Mouse (Mus musculus): ENCODE data around the gene Elovl6.
A peak's percentile ranks its signal among the peaks of the same experiment; 100 is the strongest.

Elovl6 gene

GRCm38 (mm10) chr3:129649586-129650292 lies 117.6 kb downstream of the Elovl6 start:
- no peak for DNase-seq

DNA sequence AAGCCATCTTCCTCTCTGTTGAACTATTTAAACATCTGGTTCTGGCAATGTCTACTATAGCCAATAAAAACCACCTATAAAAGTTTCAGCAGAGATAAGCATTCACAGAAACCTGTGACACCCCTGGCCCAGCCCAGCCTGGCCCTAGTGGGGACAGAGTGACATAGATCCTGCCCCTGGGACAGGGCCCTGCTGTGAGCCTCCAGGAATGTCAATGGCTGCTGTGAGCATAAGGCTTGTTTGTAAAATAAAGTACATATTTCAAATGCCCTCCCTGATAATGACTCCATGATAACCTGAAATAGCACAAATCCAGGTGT lies 118.1 kb downstream of the Elovl6 start:
- DNase-seq = no peak

DNA sequence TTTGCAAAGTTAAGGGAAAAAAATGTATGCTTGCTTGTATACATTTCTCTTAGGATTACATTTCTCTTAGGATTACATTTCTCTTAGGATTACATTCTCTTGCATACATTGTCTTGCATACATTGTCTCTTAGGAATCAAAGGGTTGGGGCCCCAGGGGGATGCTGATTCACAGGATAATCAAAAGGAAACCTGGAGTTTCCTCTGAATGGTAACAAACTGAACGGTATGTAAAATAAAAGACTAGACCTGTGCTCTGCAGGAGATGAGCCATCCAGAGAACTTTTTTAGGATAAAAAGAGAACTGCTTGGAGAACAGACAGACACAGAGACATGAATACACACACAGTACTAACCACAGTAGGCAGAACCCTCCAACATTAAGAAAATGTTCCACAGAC lies 118.8 kb downstream of the Elovl6 start:
- no peak for DNase-seq

DNA sequence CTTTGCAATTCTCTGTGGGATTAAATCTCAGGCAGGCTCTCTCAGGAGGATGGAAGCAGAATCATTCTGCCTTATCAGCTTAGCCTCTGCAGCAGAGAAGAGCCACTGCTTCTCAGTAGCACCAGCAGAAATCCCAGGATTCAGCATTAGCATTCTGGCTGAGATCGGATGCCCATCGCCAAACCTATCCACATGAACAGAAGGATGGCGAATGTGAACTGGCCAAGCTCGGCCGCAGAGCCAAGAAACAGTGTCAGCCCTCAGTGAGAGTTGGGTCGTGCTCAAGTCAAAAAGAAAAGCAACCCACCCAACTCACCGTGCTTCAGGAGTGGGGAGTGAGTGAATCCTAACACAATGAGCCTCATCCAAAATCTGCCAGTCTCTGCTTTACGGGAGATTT lies 119.6 kb downstream of the Elovl6 start:
- DNase-seq = no peak

GRCm38 (mm10) chr3:129652476-129652875 lies 120.3 kb downstream of the Elovl6 start:
- DNase-seq = no peak

GRCm38 (mm10) chr3:129656540-129656939 lies 124.4 kb downstream of the Elovl6 start:
- DNase-seq = no peak

- DNase-seq = no peak
These were observed 125.1 kb downstream of the Elovl6 start for GRCm38 (mm10) chr3:129657222-129657621.

GRCm38 (mm10) chr3:129657775-129658174 lies 125.6 kb downstream of the Elovl6 start:
- DNase-seq = no peak

DNA sequence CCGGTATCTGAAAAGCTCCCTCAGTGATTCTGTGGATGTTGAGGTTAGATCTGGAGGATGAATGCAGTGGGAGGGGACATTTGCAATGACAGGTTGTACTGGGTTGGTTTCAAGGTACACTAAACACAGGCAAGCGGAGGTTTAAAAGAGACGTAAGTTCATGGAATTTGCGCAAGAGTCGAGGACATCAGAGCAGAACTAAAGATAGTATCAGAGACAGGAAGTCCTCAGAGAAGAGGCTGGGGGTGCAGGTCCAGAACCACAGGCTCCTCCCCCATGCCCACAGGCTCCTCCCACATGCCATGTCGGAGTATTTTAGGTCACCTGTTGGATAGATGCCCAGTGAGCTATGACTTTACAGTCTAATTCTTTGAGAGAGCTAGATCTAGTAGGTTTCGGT lies 126.6 kb downstream of the Elovl6 start:
- no peak for DNase-seq

DNA sequence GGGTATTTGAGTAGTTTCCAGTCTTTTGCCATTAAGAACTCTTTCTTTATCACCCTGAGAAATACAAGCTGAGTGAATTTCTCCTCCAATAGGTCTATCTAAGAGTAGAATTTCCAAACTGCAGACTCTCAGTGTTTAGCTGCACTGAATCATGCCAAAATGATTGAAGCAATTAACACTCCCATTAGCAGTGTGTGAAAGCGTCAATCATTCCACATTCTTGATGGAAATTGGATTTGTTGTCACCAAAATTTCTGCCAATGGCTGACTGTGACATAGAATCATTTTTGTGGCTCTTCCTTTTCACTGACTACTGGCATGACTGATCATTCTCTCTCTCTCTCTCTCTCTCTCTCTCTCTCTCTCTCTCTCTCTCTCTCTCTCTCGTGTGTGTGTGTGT lies 131.8 kb downstream of the Elovl6 start:
- DNase-seq = no peak

GRCm38 (mm10) chr3:129675923-129676322 lies 143.8 kb downstream of the Elovl6 start:
- DNase-seq = no peak

- peak; percentile 36 for DNase-seq
These were observed 148.1 kb downstream of the Elovl6 start for GRCm38 (mm10) chr3:129680258-129680657.

DNA sequence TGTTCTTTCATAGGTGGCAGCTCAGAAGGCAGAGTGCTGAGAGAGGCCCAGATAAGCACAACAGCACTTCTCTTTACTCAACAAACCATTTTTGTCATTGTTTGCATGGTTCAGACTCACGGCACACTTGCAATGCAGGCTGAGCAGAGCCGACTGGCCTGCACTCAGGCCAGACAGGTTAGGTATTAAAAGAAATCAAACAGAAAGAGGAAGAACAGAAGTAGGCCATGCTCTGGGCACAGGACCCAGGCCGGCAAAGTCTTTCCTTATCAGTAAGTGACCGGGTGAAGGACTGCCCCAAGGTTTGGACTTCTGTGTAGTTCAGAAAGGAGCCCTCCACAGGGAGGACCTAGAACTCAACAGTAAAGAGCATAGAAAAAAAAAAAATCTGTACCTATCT lies 149.7 kb downstream of the Elovl6 start:
- no peak for DNase-seq

DNA sequence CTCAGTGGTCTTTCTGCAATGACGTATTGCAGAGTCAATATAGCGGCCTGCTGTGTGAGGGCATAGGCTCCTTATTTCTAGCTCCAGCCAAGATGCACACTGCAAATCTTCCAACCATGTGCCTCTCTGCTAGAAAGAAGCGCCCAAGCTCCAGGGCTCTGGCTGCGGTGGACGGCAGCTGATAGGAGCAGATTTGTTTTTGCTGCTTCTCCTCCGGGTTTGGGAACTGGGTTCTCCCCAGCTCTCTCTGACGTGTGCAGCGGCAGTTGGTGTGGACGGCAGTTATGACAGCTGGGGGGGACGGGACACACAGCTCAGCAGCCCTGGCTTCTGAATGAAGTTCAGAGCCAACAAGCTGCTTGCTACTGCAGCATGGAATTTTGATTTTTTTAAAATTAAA lies 150.2 kb downstream of the Elovl6 start:
- DNase-seq = no peak

- no peak for DNase-seq
These were observed 151.0 kb downstream of the Elovl6 start for GRCm38 (mm10) chr3:129683060-129683679.

DNA sequence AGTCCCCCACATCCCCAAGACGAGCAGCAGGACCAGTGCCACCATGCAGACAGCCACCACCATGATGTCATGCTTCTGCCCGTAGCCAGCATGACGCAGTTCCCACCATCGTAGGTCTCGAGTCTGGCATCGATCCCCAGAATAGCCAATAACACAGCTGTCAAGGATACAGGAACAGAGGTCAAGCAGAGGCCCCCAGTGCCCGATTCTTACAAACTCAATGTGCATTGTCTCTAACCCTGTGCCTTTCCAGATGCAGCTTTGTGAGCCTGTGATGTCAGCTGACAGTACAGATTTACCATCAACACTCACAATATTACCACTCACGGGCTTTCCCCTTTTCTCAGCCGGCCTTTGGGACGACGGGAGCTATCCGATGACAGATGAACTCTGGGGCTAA lies 154.0 kb downstream of the Elovl6 start:
- no peak for DNase-seq

- peak; percentile 77 for DNase-seq
These were observed 154.7 kb downstream of the Elovl6 start for GRCm38 (mm10) chr3:129686698-129687333.

- no peak for DNase-seq
These were observed 155.3 kb downstream of the Elovl6 start for GRCm38 (mm10) chr3:129687429-129687828.

Measured in kidney, postnatal 14 days (tissue).